In genomic region chr5:135373601-135374000, GRCm38 (mm10) we compare ENCODE assay signal across 25 mouse cellular contexts. TPM values are rescaled to one million over a fixed set of nuclear protein-coding genes. Genes with fewer than 3 reads are reported as not detected.
DNase-seq lines count a peak whose midpoint lies in the region; ATAC-seq and TF ChIP-seq lines count a peak whose summit lies in the region.
"Had no signal": no experiment of that assay in that cellular context is flagged by ENCODE, and none has a peak within 500 bp of the region (broad histone marks: within the 10 kb centered on the region; RNA-seq: fewer than 3 reads in every experiment).

No protein-coding gene starts in this region.

- no peaks in the 10 kb centered on the region for H3K27me3 ChIP-seq in cerebellum, adult 2 months (ENCODE audit: control insufficient read depth, insufficient read depth, low read length)
- H3K27me3 ChIP-seq in kidney, adult 2 months (replicated peaks; ENCODE audit: control insufficient read depth, insufficient read depth, low read length) = no peaks in the 10 kb centered on the region
- no peaks in the 10 kb centered on the region for H3K27me3 ChIP-seq in lung, postnatal 0 days (replicated peaks; ENCODE audit: insufficient read depth, low read length)
- H3K27me3 ChIP-seq: embryonic facial prominence, embryonic 15.5 days; kidney, embryonic 15.5 days; liver, embryonic 15.5 days; megakaryocyte, embryonic 14.5 days; stomach, embryonic 15.5 days had no signal

- H3K36me3 ChIP-seq in kidney, adult 2 months (ENCODE audit: control insufficient read depth, insufficient read depth, low read length) = no peaks in the 10 kb centered on the region; the same call in 1 of the 2 replicates
- H3K36me3 ChIP-seq in lung, postnatal 0 days (ENCODE audit: insufficient read depth, low read length) = peaks cover 20% of the 10 kb centered on the region; the same call in 1 of the 2 replicates

- H3K4me1 ChIP-seq in cerebellum, adult 2 months (ENCODE audit: control insufficient read depth, insufficient read depth, low read length) = no peaks in the 10 kb centered on the region
- peaks cover 3% of the 10 kb centered on the region; the same call in 1 of the 2 replicates for H3K4me1 ChIP-seq in kidney, adult 2 months (ENCODE audit: control insufficient read depth, insufficient read depth, low read length)
- peaks cover 4% of the 10 kb centered on the region; the same call in 1 of the 2 replicates for H3K4me1 ChIP-seq in lung, postnatal 0 days (ENCODE audit: insufficient read depth, low read depth, low read length)
- H3K4me1 ChIP-seq in lung, adult 2 months (ENCODE audit: control insufficient read depth, insufficient read depth, low read length) = peaks cover 3% of the 10 kb centered on the region; the same call in 1 of the 2 replicates

- no peak for TF ChIP-seq EP300 in lung, postnatal 0 days (IDR thresholded peaks at IDR 0.05)

- no peak overlapping the region for H3K27ac ChIP-seq in cerebellum, adult 2 months (ENCODE audit: insufficient read depth, low read length)
- no peak overlapping the region for H3K27ac ChIP-seq in kidney, adult 2 months (ENCODE audit: insufficient read depth, low read depth, low read length)
- no peak overlapping the region for H3K27ac ChIP-seq in lung, postnatal 0 days (ENCODE audit: low read length)
- H3K27ac ChIP-seq: embryonic facial prominence, embryonic 15.5 days; kidney, embryonic 15.5 days; liver, embryonic 15.5 days; stomach, embryonic 15.5 days had no signal

- DNase-seq in cerebellum, adult 2 months = no peak
- no peak for DNase-seq in cerebellum, postnatal 4 days (ENCODE audit: low spot score in 2 of 2)
- no peak for DNase-seq in kidney, adult 2 months
- DNase-seq in kidney, postnatal 14 days = no peak
- no peak for DNase-seq in lung, postnatal 0 days (ENCODE audit: low spot score)
- no peak for DNase-seq in lung, adult 2 months
- DNase-seq in induced T-regulatory cell, adult 2 months (ENCODE audit: low read depth) = peak; percentile 22
- no peak for DNase-seq in frontal cortex, postnatal 10 days (ENCODE audit: low spot score in 2 of 2)
- DNase-seq: adrenal gland, postnatal 25 days; cerebellum, adult 11 months; cerebellum, postnatal 14 days; gastrocnemius, postnatal 14 days; heart, adult 18-20 months; left cerebral cortex, postnatal 4 days; lung, postnatal 14 days; right cerebral cortex, postnatal 25 days; thymus, adult 2 months had no signal

- H3K9me3 ChIP-seq in lung, postnatal 0 days (ENCODE audit: low read length) = no peaks in the 10 kb centered on the region
- H3K9me3 ChIP-seq: embryonic facial prominence, embryonic 15.5 days; kidney, embryonic 15.5 days; liver, embryonic 15.5 days; megakaryocyte, embryonic 14.5 days; stomach, embryonic 15.5 days had no signal

- no peak overlapping the region for H3K4me2 ChIP-seq in lung, postnatal 0 days (replicated peaks; ENCODE audit: low read depth, low read length)
- H3K4me2 ChIP-seq: embryonic facial prominence, embryonic 15.5 days; kidney, embryonic 15.5 days; liver, embryonic 15.5 days; stomach, embryonic 15.5 days had no signal

- WGBS in cerebellum, adult 2 months = 96% methylated on average over 5 of the region's 5 CpGs
- WGBS in kidney, adult 2 months = 96% methylated on average over 5 of the region's 5 CpGs
- 93% methylated on average over 5 of the region's 5 CpGs for WGBS in lung, postnatal 0 days
- WGBS in lung, adult 2 months = 98% methylated on average over 5 of the region's 5 CpGs

- H3K4me3 ChIP-seq in cerebellum, adult 2 months (replicated peaks; ENCODE audit: insufficient read depth, low read depth, low read length) = no peak overlapping the region
- no peak overlapping the region for H3K4me3 ChIP-seq in kidney, adult 2 months (ENCODE audit: insufficient read depth, low read depth, low read length)
- no peak overlapping the region for H3K4me3 ChIP-seq in lung, postnatal 0 days (ENCODE audit: low read depth, low read length)
- H3K4me3 ChIP-seq in lung, adult 2 months (replicated peaks; ENCODE audit: extremely low read depth, low read depth, low read length) = no peak overlapping the region
- H3K4me3 ChIP-seq: embryonic facial prominence, embryonic 15.5 days; kidney, embryonic 15.5 days; liver, embryonic 15.5 days; megakaryocyte, embryonic 14.5 days; stomach, embryonic 15.5 days had no signal

- H3K9ac ChIP-seq in lung, postnatal 0 days (replicated peaks; ENCODE audit: low read depth) = no peak overlapping the region
- H3K9ac ChIP-seq: embryonic facial prominence, embryonic 15.5 days; kidney, embryonic 15.5 days; liver, embryonic 15.5 days; stomach, embryonic 15.5 days had no signal

- ATAC-seq in lung, postnatal 0 days = no peak

- 0 out of 2 replicates have a peak, but pooled peaks have one; percentile 10 for TF ChIP-seq CTCF in cerebellum, adult 2 months (IDR thresholded peaks at IDR 0.05; ENCODE audit: borderline replicate concordance, insufficient read depth, low read depth, low read length)
- TF ChIP-seq CTCF in kidney, adult 2 months (conservative IDR thresholded peaks at IDR 0.05; ENCODE audit: insufficient read depth, insufficient read length, low read depth, low read length) = 0 out of 2 replicates have a peak, but pooled peaks have one; percentile 17
- TF ChIP-seq CTCF in lung, postnatal 0 days (IDR thresholded peaks at IDR 0.05) = peak; percentile 13; the same call in 1 of the 2 replicates
- no peak for TF ChIP-seq CTCF in lung, adult 2 months (IDR thresholded peaks at IDR 0.05; ENCODE audit: insufficient read depth, low read length)

- no peak for TF ChIP-seq POLR2A in cerebellum, adult 2 months (IDR thresholded peaks at IDR 0.05; ENCODE audit: borderline replicate concordance, insufficient read depth, low read length)
- no peak for TF ChIP-seq POLR2A in kidney, adult 2 months (IDR thresholded peaks at IDR 0.05; ENCODE audit: low read depth, low read length)
- TF ChIP-seq POLR2A in lung, adult 2 months (IDR thresholded peaks at IDR 0.05; ENCODE audit: borderline replicate concordance, extremely low read depth, low read depth, low read length) = no peak

RNA-seq across cellular contexts. Expression of gene Nsun5, which starts 3.8 kb away (rescaled TPM):
- polyA plus RNA-seq in cerebellum, adult 2 months (2012; rRNA removed) = 41.8 and 45.6 TPM in 2 replicates
- 23.6 and 27.1 TPM in 2 replicates for polyA plus RNA-seq in kidney, adult 2 months (2012; rRNA removed)
- 13.5 and 13.6 TPM in 2 replicates for polyA plus RNA-seq in lung, postnatal 0 days (2015; fragmentation: Nextera tagmentation; extraction: Ambion mirVana)
- polyA plus RNA-seq in lung, adult 2 months (2012; rRNA removed) = 27.3 and 29.4 TPM in 2 replicates

RNA-seq across cellular contexts. Expression of gene Trim50, which starts 20.5 kb away (rescaled TPM):
- polyA plus RNA-seq in cerebellum, adult 2 months (2012; rRNA removed) = 0.08 TPM in 1 of 2 replicates, not detected in the other
- polyA plus RNA-seq in kidney, adult 2 months (2012; rRNA removed) = 0.06 TPM in 1 of 2 replicates, not detected in the other
- polyA plus RNA-seq in lung, postnatal 0 days (2015; fragmentation: Nextera tagmentation; extraction: Ambion mirVana) = not detected in 2 replicates
- not detected in 2 replicates for polyA plus RNA-seq in lung, adult 2 months (2012; rRNA removed)
- polyA plus RNA-seq: embryonic facial prominence, embryonic 15.5 days; heart, embryonic 16.5 days; hindbrain, embryonic 11.5 days; intestine, embryonic 14.5 days; kidney, embryonic 15.5 days; liver, embryonic 15.5 days; thymus, adult 2 months had no signal

RNA-seq across cellular contexts. Expression of gene Pom121, which starts 20.7 kb away (rescaled TPM):
- polyA plus RNA-seq in cerebellum, adult 2 months (2012; rRNA removed) = 31.2 and 31.8 TPM in 2 replicates
- 10.1 and 12.6 TPM in 2 replicates for polyA plus RNA-seq in kidney, adult 2 months (2012; rRNA removed)
- 3.9 and 4.7 TPM in 2 replicates for polyA plus RNA-seq in lung, postnatal 0 days (2015; fragmentation: Nextera tagmentation; extraction: Ambion mirVana)
- polyA plus RNA-seq in lung, adult 2 months (2012; rRNA removed) = 18.1 and 19.0 TPM in 2 replicates

RNA-seq across cellular contexts. Expression of gene Fkbp6, which starts 23.8 kb away (rescaled TPM):
- polyA plus RNA-seq in cerebellum, adult 2 months (2012; rRNA removed) = not detected in 2 replicates
- 0.07 and 0.08 TPM in 2 replicates for polyA plus RNA-seq in kidney, adult 2 months (2012; rRNA removed)
- polyA plus RNA-seq in lung, postnatal 0 days (2015; fragmentation: Nextera tagmentation; extraction: Ambion mirVana) = not detected in 2 replicates
- polyA plus RNA-seq in lung, adult 2 months (2012; rRNA removed) = not detected in 2 replicates
- polyA plus RNA-seq: embryonic facial prominence, embryonic 15.5 days; heart, embryonic 16.5 days; kidney, embryonic 15.5 days; thymus, adult 2 months had no signal
